Mouse (Mus musculus): ENCODE data around the gene Sat1. TPM values are rescaled to one million over a fixed set of nuclear protein-coding genes. Genes with fewer than 3 reads are reported as not detected.

The Sat1 gene
- polyA plus RNA-seq, 1 experiment from 2014 or later, result 114 TPM

GRCm38 (mm10) chrX:155201799-155202198 lies 14.4 kb downstream of the Sat1 start:
- H3K27me3 ChIP-seq, result no peaks in the 10 kb centered on the region
- WGBS, result 58% methylated on average over 1 of the region's 1 CpGs
- no peaks in the 10 kb centered on the region for H3K4me1 ChIP-seq
- H3K4me3 ChIP-seq, result no peak overlapping the region
- H3K9me3 ChIP-seq, result no peaks in the 10 kb centered on the region
- H3K9ac ChIP-seq, result no peak overlapping the region
- H3K4me2 ChIP-seq, result no peak overlapping the region
- ATAC-seq (ENCODE audit: insufficient number of reproducible peaks, insufficient read depth, low FRiP score, low TSS enrichment, low read depth), result no peak
- no peak overlapping the region for H3K27ac ChIP-seq
- no peaks in the 10 kb centered on the region for H3K36me3 ChIP-seq

DNA sequence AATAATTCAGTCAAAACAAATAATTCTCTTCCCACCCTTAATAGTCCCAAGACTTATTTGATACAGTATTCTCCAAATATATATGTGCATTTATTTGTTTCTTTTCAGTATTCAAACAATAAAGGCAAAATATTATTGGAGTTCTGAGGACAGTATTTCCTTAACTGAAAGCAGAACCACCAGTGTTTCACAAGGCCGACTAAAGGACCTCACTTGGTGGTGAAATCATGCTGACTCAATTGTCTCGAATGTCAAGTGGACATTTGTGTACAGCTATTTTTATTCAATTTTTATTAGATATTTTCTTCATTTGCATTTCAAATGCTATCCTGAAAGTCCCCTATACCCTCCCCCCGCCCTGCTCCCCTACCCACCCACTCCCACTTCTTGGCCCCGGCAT lies 21.3 kb downstream of the Sat1 start:
- no peak for ATAC-seq (ENCODE audit: insufficient number of reproducible peaks, insufficient read depth, low FRiP score, low TSS enrichment, low read depth)

DNA sequence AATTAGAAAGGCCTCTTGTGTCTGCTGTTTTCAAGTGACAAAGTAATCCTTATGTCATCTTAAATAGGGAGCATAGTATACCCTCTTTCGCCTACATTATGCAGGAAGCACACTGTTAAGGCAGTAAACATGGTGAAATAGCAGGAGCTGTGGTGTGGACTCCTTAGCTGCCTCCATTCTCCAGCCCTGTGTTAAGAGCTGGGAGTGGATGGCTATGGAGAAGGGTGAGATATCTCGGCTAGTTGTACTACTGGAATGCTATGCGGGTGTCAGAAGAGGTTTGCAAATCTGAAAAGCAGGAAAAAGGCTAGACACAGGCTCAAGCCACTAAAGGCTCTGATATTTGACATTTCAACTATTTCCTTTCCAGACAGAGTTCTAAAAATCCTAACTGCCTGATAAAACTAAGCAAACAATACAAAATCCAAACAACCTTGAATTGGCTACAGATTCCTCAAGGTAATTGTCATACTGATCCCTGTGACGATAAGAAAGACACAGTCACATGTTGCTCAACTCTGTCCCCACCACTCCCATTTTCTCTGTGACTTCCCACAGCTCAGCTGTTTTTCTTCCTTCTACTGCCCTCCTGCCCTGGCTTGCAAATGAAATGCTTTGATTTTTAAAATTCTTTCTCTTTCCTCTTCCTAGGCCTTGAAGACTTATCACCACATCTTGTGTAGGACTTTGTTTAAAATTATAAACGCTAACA lies 22.4 kb downstream of the Sat1 start:
- no peak overlapping the region for H3K9ac ChIP-seq
- no peaks in the 10 kb centered on the region for H3K36me3 ChIP-seq
- H3K27ac ChIP-seq, result no peak overlapping the region
- WGBS, result 66% methylated on average over 5 of the region's 5 CpGs
- H3K9me3 ChIP-seq, result no peaks in the 10 kb centered on the region
- H3K4me3 ChIP-seq, result no peak overlapping the region
- H3K4me2 ChIP-seq, result no peak overlapping the region
- H3K4me1 ChIP-seq, result no peaks in the 10 kb centered on the region
- H3K27me3 ChIP-seq, result no peaks in the 10 kb centered on the region
- no peak for ATAC-seq (ENCODE audit: insufficient number of reproducible peaks, insufficient read depth, low FRiP score, low TSS enrichment, low read depth)

More for the DNA sequence above, 21.3 kb downstream of the Sat1 start:
- H3K9ac ChIP-seq, result no peak overlapping the region
- no peak overlapping the region for H3K4me2 ChIP-seq
- H3K4me1 ChIP-seq, result no peaks in the 10 kb centered on the region
- no peaks in the 10 kb centered on the region for H3K9me3 ChIP-seq
- H3K27me3 ChIP-seq, result no peaks in the 10 kb centered on the region
- 83% methylated on average over 4 of the region's 4 CpGs for WGBS
- no peak overlapping the region for H3K4me3 ChIP-seq
- no peaks in the 10 kb centered on the region for H3K36me3 ChIP-seq
- H3K27ac ChIP-seq, result no peak overlapping the region

- no peak for ATAC-seq (ENCODE audit: insufficient number of reproducible peaks, insufficient read depth, low FRiP score, low TSS enrichment, low read depth)
- no peak overlapping the region for H3K9ac ChIP-seq
- H3K4me2 ChIP-seq, result no peak overlapping the region
- no peaks in the 10 kb centered on the region for H3K27me3 ChIP-seq
- no peak overlapping the region for H3K27ac ChIP-seq
- 83% methylated on average over 4 of the region's 4 CpGs for WGBS
- no peaks in the 10 kb centered on the region for H3K9me3 ChIP-seq
- H3K4me1 ChIP-seq, result no peaks in the 10 kb centered on the region
- no peaks in the 10 kb centered on the region for H3K36me3 ChIP-seq
- H3K4me3 ChIP-seq, result no peak overlapping the region
Observed at GRCm38 (mm10) chrX:155191941-155192340, 24.3 kb downstream of the Sat1 start.

GRCm38 (mm10) chrX:155177640-155178039 lies 38.6 kb downstream of the Sat1 start:
- H3K9me3 ChIP-seq, result no peaks in the 10 kb centered on the region
- H3K4me2 ChIP-seq, result no peak overlapping the region
- ATAC-seq (ENCODE audit: insufficient number of reproducible peaks, insufficient read depth, low FRiP score, low TSS enrichment, low read depth), result no peak
- H3K9ac ChIP-seq, result no peak overlapping the region
- WGBS, result 64% methylated on average over 2 of the region's 2 CpGs
- H3K27me3 ChIP-seq, result no peaks in the 10 kb centered on the region
- no peak overlapping the region for H3K27ac ChIP-seq
- no peaks in the 10 kb centered on the region for H3K36me3 ChIP-seq
- no peak overlapping the region for H3K4me3 ChIP-seq
- no peaks in the 10 kb centered on the region for H3K4me1 ChIP-seq

DNA sequence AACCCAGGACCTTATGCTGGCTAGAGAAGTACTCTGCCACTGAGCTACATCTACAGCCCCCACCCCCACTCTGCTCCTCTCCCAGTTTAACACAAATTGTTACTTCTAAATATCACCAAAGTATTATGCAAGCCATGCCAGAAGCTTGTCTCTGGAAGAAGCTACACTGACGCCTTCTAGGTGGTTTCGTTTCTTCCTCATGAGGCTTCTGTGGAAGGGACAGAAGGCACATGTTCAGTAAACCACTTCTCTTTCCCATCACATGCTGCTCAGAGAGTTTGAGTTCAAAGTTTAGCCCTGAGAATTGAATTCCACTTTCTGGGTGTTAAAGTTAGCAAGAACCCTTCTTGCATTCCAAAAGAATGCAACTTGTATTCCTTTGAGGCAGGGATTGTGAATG lies 39.0 kb downstream of the Sat1 start:
- ATAC-seq (ENCODE audit: insufficient number of reproducible peaks, insufficient read depth, low FRiP score, low TSS enrichment, low read depth), result no peak
- no peaks in the 10 kb centered on the region for H3K36me3 ChIP-seq
- no peak overlapping the region for H3K4me2 ChIP-seq
- no peak overlapping the region for H3K9ac ChIP-seq
- no peaks in the 10 kb centered on the region for H3K27me3 ChIP-seq
- H3K9me3 ChIP-seq, result no peaks in the 10 kb centered on the region
- no peak overlapping the region for H3K27ac ChIP-seq
- no peaks in the 10 kb centered on the region for H3K4me1 ChIP-seq
- no peak overlapping the region for H3K4me3 ChIP-seq
- 91% methylated on average over 2 of the region's 2 CpGs for WGBS

DNA sequence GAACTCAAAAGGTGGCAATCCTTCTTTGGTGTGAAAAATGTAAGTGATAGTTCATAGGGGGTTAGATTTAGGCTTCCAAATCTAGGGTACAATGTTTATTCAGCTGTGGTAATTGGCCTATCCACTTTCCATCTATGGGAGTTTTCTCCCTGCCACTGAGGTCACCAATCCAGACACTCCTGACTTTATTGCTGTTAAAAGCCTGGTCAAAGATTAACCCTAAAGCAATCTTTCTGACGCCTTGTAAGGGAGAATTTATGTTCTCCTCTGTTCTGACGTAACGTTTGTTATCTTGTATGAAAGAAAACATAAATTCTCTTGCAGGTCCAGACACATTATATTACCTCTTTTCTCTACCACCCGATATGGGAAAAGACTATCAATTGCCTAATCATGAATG lies 40.7 kb downstream of the Sat1 start:
- Histone ChIP-seq H3K9ac (no peak overlapping the region), H3K36me3 (no peaks in the 10 kb centered on the region), H3K4me2 (no peak overlapping the region), H3K27ac (no peak overlapping the region), H3K4me3 (no peak overlapping the region), H3K27me3 (no peaks in the 10 kb centered on the region), H3K9me3 (no peaks in the 10 kb centered on the region), H3K4me1 (no peaks in the 10 kb centered on the region)
- WGBS, result 67% methylated on average over 4 of the region's 4 CpGs
- no peak for ATAC-seq (ENCODE audit: insufficient number of reproducible peaks, insufficient read depth, low FRiP score, low TSS enrichment, low read depth)

- no peaks in the 10 kb centered on the region for H3K36me3 ChIP-seq
- H3K4me1 ChIP-seq, result no peaks in the 10 kb centered on the region
- no peak overlapping the region for H3K27ac ChIP-seq
- H3K4me3 ChIP-seq, result no peak overlapping the region
- no peaks in the 10 kb centered on the region for H3K9me3 ChIP-seq
- no peak overlapping the region for H3K9ac ChIP-seq
- no peaks in the 10 kb centered on the region for H3K27me3 ChIP-seq
- H3K4me2 ChIP-seq, result no peak overlapping the region
- ATAC-seq (ENCODE audit: insufficient number of reproducible peaks, insufficient read depth, low FRiP score, low TSS enrichment, low read depth), result no peak
Observed at GRCm38 (mm10) chrX:155172310-155172709, 43.9 kb downstream of the Sat1 start.

DNA sequence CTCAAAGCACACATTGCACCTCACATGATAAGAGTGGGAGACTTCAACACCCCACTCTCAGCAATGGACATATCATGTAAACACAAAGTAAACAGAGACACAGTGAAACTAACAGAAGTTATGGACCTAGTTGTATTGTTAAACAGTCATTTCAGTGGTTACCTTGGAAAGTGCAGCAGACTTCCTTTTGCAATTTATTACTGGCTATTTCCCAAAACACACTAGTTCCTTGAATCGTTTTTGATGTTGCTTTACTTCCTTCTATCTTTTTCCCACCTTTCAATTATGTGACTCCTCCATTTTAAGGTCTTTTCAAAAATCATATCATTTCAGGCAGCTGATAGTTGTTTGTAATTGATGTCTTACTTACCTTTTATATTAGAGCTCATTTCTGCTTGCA lies 44.5 kb downstream of the Sat1 start:
- ATAC-seq (ENCODE audit: insufficient number of reproducible peaks, insufficient read depth, low FRiP score, low TSS enrichment, low read depth), result no peak
- Histone ChIP-seq H3K9me3 (no peaks in the 10 kb centered on the region), H3K27ac (no peak overlapping the region), H3K9ac (no peak overlapping the region), H3K4me1 (no peaks in the 10 kb centered on the region), H3K27me3 (no peaks in the 10 kb centered on the region), H3K4me3 (no peak overlapping the region), H3K36me3 (no peaks in the 10 kb centered on the region), H3K4me2 (no peak overlapping the region)
- 53% methylated on average over 1 of the region's 1 CpGs for WGBS

- H3K4me2 ChIP-seq, result no peak overlapping the region
- no peak overlapping the region for H3K27ac ChIP-seq
- no peak overlapping the region for H3K9ac ChIP-seq
- 93% methylated on average over 8 of the region's 8 CpGs for WGBS
- no peaks in the 10 kb centered on the region for H3K4me1 ChIP-seq
- H3K36me3 ChIP-seq, result no peaks in the 10 kb centered on the region
- no peaks in the 10 kb centered on the region for H3K9me3 ChIP-seq
- H3K4me3 ChIP-seq, result no peak overlapping the region
- no peaks in the 10 kb centered on the region for H3K27me3 ChIP-seq
- no peak for ATAC-seq (ENCODE audit: insufficient number of reproducible peaks, insufficient read depth, low FRiP score, low TSS enrichment, low read depth)
Observed at GRCm38 (mm10) chrX:155169886-155170285, 46.4 kb downstream of the Sat1 start.

GRCm38 (mm10) chrX:155167667-155168066 lies 48.6 kb downstream of the Sat1 start:
- Histone ChIP-seq H3K4me3 (no peak overlapping the region), H3K36me3 (no peaks in the 10 kb centered on the region), H3K27me3 (no peaks in the 10 kb centered on the region), H3K4me1 (no peaks in the 10 kb centered on the region), H3K4me2 (no peak overlapping the region), H3K9me3 (no peaks in the 10 kb centered on the region), H3K9ac (no peak overlapping the region), H3K27ac (no peak overlapping the region)
- WGBS, result 88% methylated on average over 3 of the region's 3 CpGs
- no peak for ATAC-seq (ENCODE audit: insufficient number of reproducible peaks, insufficient read depth, low FRiP score, low TSS enrichment, low read depth)

- no peak for ATAC-seq (ENCODE audit: insufficient number of reproducible peaks, insufficient read depth, low FRiP score, low TSS enrichment, low read depth)
- no peaks in the 10 kb centered on the region for H3K4me1 ChIP-seq
- H3K27ac ChIP-seq, result no peak overlapping the region
- H3K9me3 ChIP-seq, result no peaks in the 10 kb centered on the region
- WGBS, result 78% methylated on average over 2 of the region's 2 CpGs
- H3K4me2 ChIP-seq, result no peak overlapping the region
- no peak overlapping the region for H3K9ac ChIP-seq
- no peaks in the 10 kb centered on the region for H3K27me3 ChIP-seq
- H3K4me3 ChIP-seq, result no peak overlapping the region
- H3K36me3 ChIP-seq, result no peaks in the 10 kb centered on the region
Observed at GRCm38 (mm10) chrX:155166313-155166712, 49.9 kb downstream of the Sat1 start.
